Mouse (Mus musculus) lung, adult 2 months (tissue): ENCODE results near the gene Gabarap.

Experiments
- CTCF ChIP-seq: fragments of 200-500 bp; IDR thresholded peaks from 2 replicates; pipeline ENCODE4 v1.5.1; 2011; ENCODE audit warnings: mild to moderate bottlenecking, low read length, control low read depth; ENCODE audit not compliant: insufficient read depth
- POLR2A ChIP-seq: fragments of 200-500 bp; IDR thresholded peaks from 2 replicates; pipeline ENCODE4 v1.6.1; 2011; ENCODE audit warnings: low read depth, mild to moderate bottlenecking, control low read depth, low read length, borderline replicate concordance; ENCODE audit errors: extremely low read depth

DNA sequence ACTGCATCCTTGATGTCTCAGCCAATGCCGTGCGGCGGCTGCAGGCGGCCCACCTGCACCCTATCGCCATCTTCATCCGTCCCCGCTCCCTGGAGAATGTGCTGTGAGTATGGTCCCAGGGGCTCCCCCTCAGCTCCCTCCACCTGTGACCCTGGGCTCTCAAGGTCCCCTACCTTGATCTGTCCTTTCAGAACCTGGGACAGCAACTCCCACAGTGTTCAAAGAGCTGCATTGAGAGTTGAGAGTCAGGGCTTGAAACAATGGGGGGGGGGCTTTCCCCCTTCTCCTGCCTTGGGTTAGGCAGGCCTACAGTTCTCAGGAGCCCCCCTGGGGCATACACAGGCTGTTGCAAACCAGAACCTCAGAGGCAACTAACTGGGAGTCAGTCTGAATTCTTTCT is 52.7 kb downstream of the Gabarap start:
- TF ChIP-seq POLR2A (no peak), CTCF (no peak)
